Mouse (Mus musculus): ENCODE measurements around the gene Gpam. TPM values are rescaled to one million over a fixed set of nuclear protein-coding genes. Genes with fewer than 3 reads are reported as not detected.

Gpam gene
- polyA plus RNA-seq, 1 experiment from 2014 or later: 23.6 TPM

DNA sequence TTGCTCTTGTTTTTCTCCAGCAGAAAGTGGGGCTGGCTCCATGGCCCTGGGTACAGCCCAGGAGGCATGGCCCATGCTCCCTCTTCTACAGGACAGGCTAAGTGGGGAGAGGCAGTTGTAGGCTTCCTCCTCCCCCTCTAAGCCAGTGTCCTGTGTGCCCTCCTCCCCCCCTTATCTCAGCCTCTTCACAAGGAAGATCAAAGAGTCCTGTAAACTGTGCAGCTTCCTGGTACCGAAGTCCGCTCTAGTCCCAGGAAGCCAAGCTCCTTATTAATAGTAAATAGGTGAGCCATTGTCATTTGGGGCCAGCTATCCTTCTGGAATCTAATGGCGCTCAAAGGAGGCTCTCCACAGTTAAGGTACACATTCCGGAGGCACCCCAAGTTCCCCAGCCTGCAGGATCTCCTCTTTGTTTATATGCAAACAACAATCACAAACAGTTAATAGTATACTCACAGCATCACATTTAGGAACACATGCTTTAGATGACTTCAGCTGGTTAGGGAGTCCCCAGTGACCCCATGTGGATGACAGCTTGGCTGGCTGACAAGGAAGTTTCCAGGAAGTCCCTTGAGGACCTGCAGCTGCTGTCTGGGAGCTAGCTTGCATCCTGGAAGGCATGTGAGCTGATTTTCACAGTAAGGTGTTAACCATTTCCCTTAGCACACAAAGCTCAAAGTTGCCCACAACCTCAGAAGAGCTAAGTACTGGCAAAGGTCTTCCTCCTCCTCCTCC is 9.8 kb upstream of the Gpam start:
- H3K4me3 ChIP-seq: no peak overlapping the region
- 73% methylated on average over 4 of the region's 4 CpGs for WGBS
- H3K27me3 ChIP-seq: no peaks in the 10 kb centered on the region
- ATAC-seq (ENCODE audit: low FRiP score, low read depth): no peak
- no peak overlapping the region for H3K9ac ChIP-seq
- no peaks in the 10 kb centered on the region for H3K36me3 ChIP-seq
- no peaks in the 10 kb centered on the region for H3K9me3 ChIP-seq
- H3K4me1 ChIP-seq (replicated peaks): peaks cover 7% of the 10 kb centered on the region
- H3K4me2 ChIP-seq: no peak overlapping the region
- no peak overlapping the region for H3K27ac ChIP-seq (replicated peaks)

- Histone ChIP-seq H3K27me3 (no peaks in the 10 kb centered on the region), H3K4me3 (no peak overlapping the region), H3K9me3 (no peaks in the 10 kb centered on the region), H3K36me3 (no peaks in the 10 kb centered on the region), H3K4me1 (replicated peaks) (peaks cover 7% of the 10 kb centered on the region), H3K4me2 (no peak overlapping the region), H3K9ac (no peak overlapping the region), H3K27ac (replicated peaks) (no peak overlapping the region)
- ATAC-seq (ENCODE audit: low FRiP score, low read depth): no peak
- 92% methylated on average over 3 of the region's 3 CpGs for WGBS
Measured at GRCm38 (mm10) chr19:55135918-55136317, 8.9 kb upstream of the Gpam start.

- 85% methylated on average over 9 of the region's 9 CpGs for WGBS
- H3K9me3 ChIP-seq: no peaks in the 10 kb centered on the region
- no peak overlapping the region for H3K4me2 ChIP-seq
- H3K4me3 ChIP-seq: no peak overlapping the region
- no peak overlapping the region for H3K9ac ChIP-seq
- H3K27ac ChIP-seq (replicated peaks): no peak overlapping the region
- H3K4me1 ChIP-seq (replicated peaks): peaks cover 7% of the 10 kb centered on the region
- no peaks in the 10 kb centered on the region for H3K27me3 ChIP-seq
- ATAC-seq (ENCODE audit: low FRiP score, low read depth): no peak
- no peaks in the 10 kb centered on the region for H3K36me3 ChIP-seq
Measured at GRCm38 (mm10) chr19:55134521-55134920, 7.5 kb upstream of the Gpam start.

DNA sequence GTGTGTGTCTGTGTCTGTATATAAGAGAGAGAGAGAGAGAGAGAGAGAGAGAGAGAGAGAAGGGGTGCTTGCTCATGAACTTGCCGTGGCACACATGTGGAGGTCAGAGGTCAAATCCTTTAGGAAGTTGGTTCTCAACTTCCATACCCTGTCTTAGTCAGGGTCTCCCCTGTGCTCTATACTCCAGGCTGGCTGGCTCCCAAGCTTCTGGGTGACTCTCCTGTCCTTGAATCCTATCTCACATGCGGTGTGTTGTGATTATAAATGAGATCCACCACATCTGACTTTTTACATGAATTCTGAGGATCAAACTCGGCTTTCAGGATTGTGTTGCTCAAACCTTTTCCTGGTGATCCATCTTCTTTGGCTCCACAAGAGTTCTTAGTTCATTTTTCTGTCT is 5.4 kb upstream of the Gpam start:
- Histone ChIP-seq H3K4me2 (no peak overlapping the region), H3K27me3 (no peaks in the 10 kb centered on the region), H3K27ac (replicated peaks) (no peak overlapping the region), H3K4me1 (replicated peaks) (peaks cover 7% of the 10 kb centered on the region), H3K36me3 (no peaks in the 10 kb centered on the region), H3K9me3 (no peaks in the 10 kb centered on the region), H3K4me3 (no peak overlapping the region), H3K9ac (no peak overlapping the region)
- ATAC-seq (ENCODE audit: low FRiP score, low read depth): no peak
- 88% methylated on average over 3 of the region's 3 CpGs for WGBS

DNA sequence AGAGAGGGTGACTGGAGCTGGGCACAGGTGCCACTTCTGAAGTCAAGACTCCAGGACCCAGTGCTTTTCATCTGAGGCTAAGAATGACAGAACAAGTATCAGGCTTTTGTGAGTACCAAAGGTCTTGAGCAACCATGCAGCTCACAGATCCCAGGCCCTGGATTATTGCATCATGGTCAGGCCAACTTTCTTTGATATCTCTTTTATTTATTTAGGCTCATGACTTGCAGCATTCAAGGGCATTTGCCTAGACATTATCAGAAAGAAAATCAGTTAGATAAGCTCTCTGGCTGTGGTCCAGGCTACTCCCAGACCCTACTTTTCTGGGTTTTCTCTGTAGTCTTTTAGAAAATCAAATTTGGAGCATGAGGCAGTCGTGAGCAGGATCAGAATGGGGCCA is 4.7 kb upstream of the Gpam start:
- no peak for ATAC-seq (ENCODE audit: low FRiP score, low read depth)
- Histone ChIP-seq H3K27ac (replicated peaks) (no peak overlapping the region), H3K4me3 (no peak overlapping the region), H3K4me1 (replicated peaks) (peaks cover 2% of the 10 kb centered on the region; the same call in 1 of the 2 replicates), H3K9me3 (no peaks in the 10 kb centered on the region), H3K4me2 (no peak overlapping the region), H3K9ac (no peak overlapping the region), H3K36me3 (no peaks in the 10 kb centered on the region), H3K27me3 (no peaks in the 10 kb centered on the region)
- WGBS: 53% methylated on average over 1 of the region's 1 CpGs

- no peaks in the 10 kb centered on the region for H3K36me3 ChIP-seq
- no peaks in the 10 kb centered on the region for H3K27me3 ChIP-seq
- H3K9ac ChIP-seq: no peak overlapping the region
- WGBS: 100% methylated on average over 1 of the region's 1 CpGs
- no peak overlapping the region for H3K4me2 ChIP-seq
- H3K27ac ChIP-seq (replicated peaks): no peak overlapping the region
- ATAC-seq (ENCODE audit: low FRiP score, low read depth): no peak
- no peaks in the 10 kb centered on the region for H3K4me1 ChIP-seq (replicated peaks)
- H3K9me3 ChIP-seq: no peaks in the 10 kb centered on the region
- no peak overlapping the region for H3K4me3 ChIP-seq
Measured at GRCm38 (mm10) chr19:55128469-55128868, 1.4 kb upstream of the Gpam start.

GRCm38 (mm10) chr19:55125456-55125855 is 1.6 kb downstream of the Gpam start:
- no peak for ATAC-seq (ENCODE audit: low FRiP score, low read depth)
- H3K27me3 ChIP-seq: no peaks in the 10 kb centered on the region
- WGBS: 89% methylated on average over 3 of the region's 3 CpGs
- no peak overlapping the region for H3K27ac ChIP-seq (replicated peaks)
- no peak overlapping the region for H3K9ac ChIP-seq
- H3K4me2 ChIP-seq: no peak overlapping the region
- no peaks in the 10 kb centered on the region for H3K9me3 ChIP-seq
- no peaks in the 10 kb centered on the region for H3K36me3 ChIP-seq
- H3K4me3 ChIP-seq: no peak overlapping the region
- H3K4me1 ChIP-seq (replicated peaks): peaks cover 7% of the 10 kb centered on the region

- no peaks in the 10 kb centered on the region for H3K27me3 ChIP-seq
- 10% methylated on average over 11 of the region's 11 CpGs for WGBS
- H3K4me3 ChIP-seq: no peak overlapping the region
- peaks cover 7% of the 10 kb centered on the region for H3K4me1 ChIP-seq (replicated peaks)
- H3K27ac ChIP-seq (replicated peaks): peak overlapping the region; percentile 78
- ATAC-seq (ENCODE audit: low FRiP score, low read depth): peak; percentile 83
- H3K36me3 ChIP-seq: no peaks in the 10 kb centered on the region
- no peak overlapping the region for H3K9ac ChIP-seq
- no peaks in the 10 kb centered on the region for H3K9me3 ChIP-seq
- no peak overlapping the region for H3K4me2 ChIP-seq
Measured at GRCm38 (mm10) chr19:55123001-55123536, 4.0 kb downstream of the Gpam start.

- peaks cover 7% of the 10 kb centered on the region for H3K4me1 ChIP-seq (replicated peaks)
- no peak overlapping the region for H3K4me3 ChIP-seq
- no peaks in the 10 kb centered on the region for H3K9me3 ChIP-seq
- ATAC-seq (ENCODE audit: low FRiP score, low read depth): peak; percentile 85
- H3K4me2 ChIP-seq: no peak overlapping the region
- H3K9ac ChIP-seq: no peak overlapping the region
- peak overlapping the region; percentile 78 for H3K27ac ChIP-seq (replicated peaks)
- H3K36me3 ChIP-seq: no peaks in the 10 kb centered on the region
- WGBS: 49% methylated on average over 4 of the region's 4 CpGs
- H3K27me3 ChIP-seq: no peaks in the 10 kb centered on the region
Measured at GRCm38 (mm10) chr19:55122351-55122980, 4.6 kb downstream of the Gpam start.

DNA sequence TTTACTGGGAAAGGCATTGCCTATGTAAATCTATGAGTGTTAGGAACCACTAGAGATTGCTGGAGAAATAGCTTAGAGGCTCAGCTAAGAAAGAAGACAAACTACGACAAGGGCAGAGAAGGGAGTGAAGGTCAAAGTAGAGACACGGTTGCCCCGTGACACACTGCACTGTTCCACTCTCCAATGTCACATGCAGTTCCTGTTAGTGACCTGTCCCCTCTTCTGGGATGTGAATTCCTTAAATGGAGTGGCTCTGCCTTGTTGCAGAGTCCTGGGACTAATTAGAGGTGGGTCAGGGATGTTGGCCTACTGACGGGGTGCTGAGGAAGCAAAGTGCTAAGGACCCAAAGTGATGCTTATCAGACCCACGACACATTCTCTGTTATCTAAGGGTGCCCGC is 5.2 kb downstream of the Gpam start:
- Histone ChIP-seq H3K4me1 (replicated peaks) (peaks cover 7% of the 10 kb centered on the region), H3K27me3 (no peaks in the 10 kb centered on the region), H3K36me3 (no peaks in the 10 kb centered on the region), H3K4me3 (no peak overlapping the region), H3K4me2 (no peak overlapping the region), H3K27ac (replicated peaks) (peak overlapping the region; percentile 68), H3K9me3 (no peaks in the 10 kb centered on the region), H3K9ac (no peak overlapping the region)
- WGBS: 71% methylated on average over 6 of the region's 6 CpGs
- 0 out of 2 replicates have a peak, but pooled peaks have one; percentile 2 for ATAC-seq (ENCODE audit: low FRiP score, low read depth)

GRCm38 (mm10) chr19:55120518-55121244 is 6.4 kb downstream of the Gpam start:
- H3K36me3 ChIP-seq: no peaks in the 10 kb centered on the region
- 43% methylated on average over 11 of the region's 11 CpGs for WGBS
- ATAC-seq (ENCODE audit: low FRiP score, low read depth): no peak
- H3K9me3 ChIP-seq: no peaks in the 10 kb centered on the region
- peaks cover 7% of the 10 kb centered on the region for H3K4me1 ChIP-seq (replicated peaks)
- H3K9ac ChIP-seq: no peak overlapping the region
- no peaks in the 10 kb centered on the region for H3K27me3 ChIP-seq
- no peak overlapping the region for H3K4me2 ChIP-seq
- no peak overlapping the region for H3K4me3 ChIP-seq
- no peak overlapping the region for H3K27ac ChIP-seq (replicated peaks)

DNA sequence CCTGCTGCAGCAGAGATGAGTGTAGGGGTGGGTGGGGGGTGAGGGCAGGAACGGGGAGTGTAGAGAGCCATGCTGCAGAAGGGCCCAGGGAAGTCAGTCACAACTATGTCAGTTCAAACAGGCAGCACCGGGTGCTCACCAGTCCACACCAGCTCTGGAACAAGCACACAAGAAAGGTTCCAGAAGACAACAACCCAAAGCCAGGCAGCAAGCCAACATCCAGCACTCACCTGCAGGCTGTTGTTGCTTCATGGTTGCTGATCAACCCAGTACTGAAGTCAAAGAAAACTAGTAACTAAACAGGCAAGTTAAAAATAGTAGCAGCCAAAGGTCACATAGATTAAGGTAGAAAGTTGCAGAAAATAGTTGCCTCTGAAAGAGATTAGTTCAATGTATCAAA is 7.5 kb downstream of the Gpam start:
- H3K4me3 ChIP-seq: no peak overlapping the region
- H3K27me3 ChIP-seq: no peaks in the 10 kb centered on the region
- H3K4me1 ChIP-seq (replicated peaks): peaks cover 7% of the 10 kb centered on the region
- no peak overlapping the region for H3K4me2 ChIP-seq
- WGBS: 77% methylated on average over 2 of the region's 2 CpGs
- H3K9ac ChIP-seq: no peak overlapping the region
- H3K27ac ChIP-seq (replicated peaks): no peak overlapping the region
- no peaks in the 10 kb centered on the region for H3K9me3 ChIP-seq
- no peaks in the 10 kb centered on the region for H3K36me3 ChIP-seq
- ATAC-seq (ENCODE audit: low FRiP score, low read depth): no peak

Measured in hindbrain, embryonic 15.5 days (tissue).